Mouse (Mus musculus): ENCODE results near the gene Fam19a3. TPM values are rescaled to one million over a fixed set of nuclear protein-coding genes. Genes with fewer than 3 reads are reported as not detected.

Fam19a3 gene
- polyA plus RNA-seq, 1 experiment, result 0.08 TPM

DNA sequence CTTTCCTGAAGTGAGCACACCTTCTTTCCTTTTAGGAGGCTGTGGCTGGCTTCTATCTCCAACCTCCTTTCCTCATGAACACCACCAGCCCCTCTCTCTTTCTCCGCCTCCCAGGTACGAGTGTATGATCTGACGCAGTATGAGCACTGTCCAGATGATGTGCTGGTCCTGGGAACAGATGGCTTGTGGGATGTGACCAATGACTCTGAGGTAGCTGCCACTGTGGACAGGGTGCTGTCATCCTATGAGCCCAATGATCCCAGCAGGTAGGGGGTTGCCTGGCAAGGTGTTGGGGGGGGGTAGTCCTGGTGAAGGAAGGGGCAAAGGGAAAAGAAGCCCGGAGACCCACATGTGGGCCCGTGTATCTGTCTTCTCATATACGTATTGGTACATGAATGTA lies 3.6 kb upstream of the Fam19a3 start:
- TF ChIP-seq CTCF (IDR thresholded peaks at IDR 0.05; ENCODE audit: extremely low read depth, insufficient read length, insufficient replicate concordance, low read depth, low read length) (no peak), POLR2A (IDR thresholded peaks at IDR 0.05; ENCODE audit: low read depth, low read length) (no peak)
- 0 out of 2 replicates have a peak, but pooled peaks cover 1% of the 10 kb centered on the region for H3K36me3 ChIP-seq (ENCODE audit: control insufficient read depth, insufficient read depth, low read length)
- WGBS, result 90% methylated on average over 6 of the region's 6 CpGs

DNA sequence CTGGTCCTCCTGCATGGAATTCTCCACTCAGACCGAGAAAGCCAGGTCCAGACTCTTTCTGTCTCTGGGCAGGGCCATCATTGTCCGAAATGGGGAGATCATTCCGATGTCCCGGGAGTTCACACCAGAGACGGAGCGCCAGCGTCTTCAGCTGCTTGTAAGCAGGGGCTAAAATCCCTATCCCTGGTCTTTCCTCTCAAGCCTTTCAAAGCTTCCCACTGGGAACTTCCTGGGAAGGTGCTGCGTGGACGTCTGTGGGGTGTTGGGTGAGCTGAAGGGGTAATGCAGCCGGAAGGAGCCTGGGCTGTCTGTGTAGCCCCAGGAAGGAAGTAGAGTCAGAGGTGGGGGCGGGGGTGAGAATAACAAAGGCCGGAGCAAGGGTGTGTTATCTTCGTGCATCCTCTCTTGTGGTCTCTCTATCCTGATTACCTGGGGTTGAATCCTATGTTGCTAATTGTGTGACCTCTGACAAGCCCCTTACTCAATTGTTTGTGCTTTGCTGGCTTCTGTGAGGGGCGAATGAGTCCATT lies 2.4 kb upstream of the Fam19a3 start:
- H3K27ac ChIP-seq (ENCODE audit: insufficient read depth, low read depth, low read length), result no peak overlapping the region
- H3K36me3 ChIP-seq (ENCODE audit: control insufficient read depth, insufficient read depth, low read length), result 0 out of 2 replicates have a peak, but pooled peaks cover 1% of the 10 kb centered on the region
- 80% methylated on average over 14 of the region's 14 CpGs for WGBS
- TF ChIP-seq CTCF (IDR thresholded peaks at IDR 0.05; ENCODE audit: extremely low read depth, insufficient read length, insufficient replicate concordance, low read depth, low read length), result no peak
- TF ChIP-seq POLR2A (IDR thresholded peaks at IDR 0.05; ENCODE audit: low read depth, low read length), result no peak
- peaks cover 43% of the 10 kb centered on the region for H3K4me1 ChIP-seq (ENCODE audit: control insufficient read depth, insufficient read depth, insufficient read length, low read length)
- no peak overlapping the region for H3K4me3 ChIP-seq (ENCODE audit: low read depth, low read length)
- H3K27me3 ChIP-seq (ENCODE audit: control insufficient read depth, insufficient read depth, low read length), result peaks cover 7% of the 10 kb centered on the region

More for the DNA sequence above, 3.6 kb upstream of the Fam19a3 start:
- peaks cover 46% of the 10 kb centered on the region for H3K4me1 ChIP-seq (ENCODE audit: control insufficient read depth, insufficient read depth, insufficient read length, low read length)
- no peak overlapping the region for H3K4me3 ChIP-seq (ENCODE audit: low read depth, low read length)
- peaks cover 6% of the 10 kb centered on the region; the same call in 1 of the 2 replicates for H3K27me3 ChIP-seq (ENCODE audit: control insufficient read depth, insufficient read depth, low read length)
- no peak overlapping the region for H3K27ac ChIP-seq (ENCODE audit: insufficient read depth, low read depth, low read length)

DNA sequence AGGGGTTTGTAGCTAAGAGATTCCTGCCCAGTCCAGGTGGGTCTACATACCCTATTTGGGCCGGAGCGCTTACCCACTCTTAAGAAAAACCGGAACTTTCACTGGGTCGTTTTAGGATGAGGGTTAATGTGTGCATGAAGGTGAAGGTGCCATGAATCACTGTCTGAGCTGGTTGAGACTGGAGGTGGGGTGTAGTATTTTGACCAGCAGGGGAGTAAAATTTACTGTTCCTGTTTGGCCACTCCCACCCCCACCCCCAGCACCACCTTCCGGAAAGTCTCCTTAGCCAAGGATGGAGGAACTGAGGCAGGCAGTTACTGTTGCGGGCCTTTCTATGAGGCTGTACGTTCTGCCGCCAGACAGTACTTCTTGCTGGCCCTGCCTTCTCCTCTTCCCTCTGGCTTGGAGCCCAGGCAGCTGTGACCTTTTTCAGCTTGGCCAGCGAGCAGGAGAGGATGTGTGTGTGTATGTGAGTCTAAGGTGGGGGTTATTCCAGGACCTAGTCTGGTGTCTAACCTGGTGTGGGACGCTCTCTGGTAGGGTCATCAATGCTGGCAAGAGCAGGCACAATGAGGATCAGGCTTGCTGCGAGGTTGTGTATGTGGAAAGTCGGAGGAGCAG lies 531 bp upstream of the Fam19a3 start:
- peak overlapping the region; percentile 67 for H3K27ac ChIP-seq (ENCODE audit: insufficient read depth, low read depth, low read length)
- peaks cover 37% of the 10 kb centered on the region for H3K4me1 ChIP-seq (ENCODE audit: control insufficient read depth, insufficient read depth, insufficient read length, low read length)
- peak overlapping the region; percentile 78 for H3K4me3 ChIP-seq (ENCODE audit: low read depth, low read length)
- 32% methylated on average over 12 of the region's 12 CpGs for WGBS
- H3K27me3 ChIP-seq (ENCODE audit: control insufficient read depth, insufficient read depth, low read length), result peaks cover 23% of the 10 kb centered on the region
- 0 out of 2 replicates have a peak, but pooled peaks cover 1% of the 10 kb centered on the region for H3K36me3 ChIP-seq (ENCODE audit: control insufficient read depth, insufficient read depth, low read length)
- TF ChIP-seq CTCF (IDR thresholded peaks at IDR 0.05; ENCODE audit: extremely low read depth, insufficient read length, insufficient replicate concordance, low read depth, low read length), result no peak
- TF ChIP-seq POLR2A (IDR thresholded peaks at IDR 0.05; ENCODE audit: low read depth, low read length), result no peak

DNA sequence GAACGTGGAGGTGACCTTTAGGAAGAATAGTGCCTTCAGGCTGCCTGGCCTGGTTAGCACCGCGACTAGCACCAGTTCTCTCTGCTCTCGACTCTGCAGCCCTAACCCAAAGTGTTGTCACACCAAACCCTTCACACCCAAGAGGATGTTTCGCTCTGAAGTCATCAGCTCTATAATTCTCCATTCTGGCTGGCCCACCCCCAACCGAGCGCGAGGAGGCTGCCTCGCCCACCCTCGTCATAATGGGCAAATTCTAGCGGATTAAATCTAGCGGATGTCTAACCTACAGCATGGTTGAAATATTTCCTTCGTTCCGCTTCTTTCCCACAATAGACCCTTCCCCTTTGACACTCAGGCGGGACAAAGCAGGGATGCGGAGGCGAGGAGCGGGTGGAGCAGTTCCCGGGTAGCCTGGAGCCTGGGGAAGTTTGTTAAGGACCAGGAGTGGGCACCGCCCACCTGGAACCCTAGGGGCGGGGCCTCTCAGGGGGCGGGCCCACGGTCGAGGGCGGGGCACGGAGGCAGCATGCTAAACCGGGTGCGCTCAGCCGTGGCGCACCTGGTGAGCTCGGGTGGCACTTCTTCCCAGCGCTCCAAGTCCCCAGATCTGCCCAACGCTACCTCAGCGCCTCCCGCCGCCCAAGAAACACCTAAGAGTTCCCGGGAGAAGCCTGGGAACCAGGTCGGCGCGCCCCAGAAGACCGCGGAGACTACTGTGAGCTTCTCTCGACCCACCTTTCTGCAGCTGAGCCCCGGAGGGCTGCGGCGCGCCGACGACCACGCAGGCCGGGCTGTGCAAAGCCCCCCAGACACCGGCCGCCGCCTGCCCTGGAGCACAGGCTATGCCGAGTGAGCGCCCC lies 849 bp downstream of the Fam19a3 start, which contains the start of gene Ppm1j:
Gene Ppm1j (plus strand): TSS at position 496 of the 860 bp plus-strand sequence.
- Histone ChIP-seq H3K27me3 (ENCODE audit: control insufficient read depth, insufficient read depth, low read length) (peaks cover 34% of the 10 kb centered on the region), H3K27ac (ENCODE audit: insufficient read depth, low read depth, low read length) (peak within 1 kb of the TSS; percentile 60), H3K4me1 (ENCODE audit: control insufficient read depth, insufficient read depth, insufficient read length, low read length) (peaks cover 32% of the 10 kb centered on the region), H3K4me3 (ENCODE audit: low read depth, low read length) (peak within 1 kb of the TSS; percentile 78), H3K36me3 (ENCODE audit: control insufficient read depth, insufficient read depth, low read length) (0 out of 2 replicates have a peak, but pooled peaks cover 1% of the 10 kb centered on the region)
- TF ChIP-seq CTCF (IDR thresholded peaks at IDR 0.05; ENCODE audit: extremely low read depth, insufficient read length, insufficient replicate concordance, low read depth, low read length) (no peak), POLR2A (IDR thresholded peaks at IDR 0.05; ENCODE audit: low read depth, low read length) (peak; percentile 46; the same call in 1 of the 2 replicates)
- 2% methylated on average over 56 of the region's 56 CpGs for WGBS

DNA sequence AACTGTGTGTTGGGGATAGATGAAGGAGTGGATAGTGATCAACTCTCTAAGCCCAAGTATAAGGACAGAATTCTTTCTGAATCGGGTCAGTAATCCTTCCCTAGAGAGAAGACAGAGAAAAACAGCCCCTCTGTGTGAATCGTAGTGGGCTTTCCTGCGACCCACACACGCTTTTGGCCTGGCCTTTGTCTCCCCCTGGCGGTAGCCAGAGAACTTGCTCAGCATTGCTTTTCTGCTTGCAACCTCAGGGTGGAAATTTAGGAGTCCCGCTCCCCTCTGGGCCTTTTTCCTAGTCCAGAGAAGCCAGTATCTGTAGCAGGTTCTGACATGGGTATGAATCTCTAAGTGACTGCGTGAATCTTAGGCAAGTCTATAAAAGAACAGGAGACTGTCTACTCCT lies 1.7 kb downstream of the Fam19a3 start:
- Histone ChIP-seq H3K4me3 (ENCODE audit: low read depth, low read length) (no peak overlapping the region), H3K36me3 (ENCODE audit: control insufficient read depth, insufficient read depth, low read length) (no peaks in the 10 kb centered on the region), H3K4me1 (ENCODE audit: control insufficient read depth, insufficient read depth, insufficient read length, low read length) (peaks cover 29% of the 10 kb centered on the region), H3K27ac (ENCODE audit: insufficient read depth, low read depth, low read length) (no peak overlapping the region), H3K27me3 (ENCODE audit: control insufficient read depth, insufficient read depth, low read length) (peaks cover 37% of the 10 kb centered on the region)
- WGBS, result 3% methylated on average over 7 of the region's 7 CpGs
- no peak for TF ChIP-seq POLR2A (IDR thresholded peaks at IDR 0.05; ENCODE audit: low read depth, low read length)
- TF ChIP-seq CTCF (IDR thresholded peaks at IDR 0.05; ENCODE audit: extremely low read depth, insufficient read length, insufficient replicate concordance, low read depth, low read length), result peak; percentile 98; the same call in 1 of the 2 replicates

DNA sequence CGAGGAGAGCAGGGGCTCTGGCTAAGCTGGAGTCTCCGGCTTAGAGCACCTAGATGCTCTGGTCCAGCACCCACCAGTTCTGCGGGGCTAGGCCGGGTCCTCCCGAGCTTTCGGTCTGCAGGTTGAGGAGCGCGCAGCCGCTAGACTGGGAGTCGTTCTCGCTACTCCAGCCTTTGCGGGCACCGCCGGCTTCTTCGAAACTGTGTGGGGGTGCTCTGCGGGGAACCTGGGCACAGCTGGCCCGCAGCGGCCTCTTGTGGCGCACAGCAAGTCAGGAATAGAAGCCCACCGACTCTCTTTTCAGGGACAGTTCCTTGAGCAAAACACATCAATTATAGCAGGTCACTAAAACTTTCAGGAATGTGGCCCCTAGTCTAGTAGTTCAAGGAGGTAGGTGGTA lies 4.3 kb downstream of the Fam19a3 start:
- 3% methylated on average over 20 of the region's 20 CpGs for WGBS
- H3K36me3 ChIP-seq (ENCODE audit: control insufficient read depth, insufficient read depth, low read length), result no peaks in the 10 kb centered on the region
- peaks cover 37% of the 10 kb centered on the region for H3K27me3 ChIP-seq (ENCODE audit: control insufficient read depth, insufficient read depth, low read length)
- H3K27ac ChIP-seq (ENCODE audit: insufficient read depth, low read depth, low read length), result no peak overlapping the region
- H3K4me3 ChIP-seq (ENCODE audit: low read depth, low read length), result peak overlapping the region; percentile 32
- peaks cover 19% of the 10 kb centered on the region for H3K4me1 ChIP-seq (ENCODE audit: control insufficient read depth, insufficient read depth, insufficient read length, low read length)
- peak; percentile 50; the same call in 1 of the 2 replicates for TF ChIP-seq CTCF (IDR thresholded peaks at IDR 0.05; ENCODE audit: extremely low read depth, insufficient read length, insufficient replicate concordance, low read depth, low read length)
- no peak for TF ChIP-seq POLR2A (IDR thresholded peaks at IDR 0.05; ENCODE audit: low read depth, low read length)
